Mouse (Mus musculus): ENCODE data around the gene Traf3.

The Traf3 gene

DNA sequence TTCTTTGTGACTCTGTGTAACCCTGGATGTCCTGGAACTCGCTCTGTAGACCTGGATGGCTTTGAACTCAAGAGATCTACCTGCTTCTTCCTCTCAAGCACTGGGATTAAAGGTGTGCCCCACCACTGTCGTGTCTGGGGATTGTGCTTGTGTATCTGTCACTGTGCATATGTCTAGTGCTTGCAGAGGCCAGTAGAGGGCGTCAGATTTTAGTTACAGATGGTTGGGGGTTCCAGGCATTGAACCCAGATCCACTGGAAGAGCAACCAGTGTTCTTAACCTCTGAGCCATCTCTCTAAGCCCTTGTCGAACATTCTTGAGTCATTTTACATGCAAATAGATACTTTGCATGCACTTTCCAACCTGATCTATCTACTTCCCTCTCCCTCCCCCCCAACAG lies 12.6 kb downstream of the Traf3 start:
- H3K36me3 ChIP-seq (ENCODE audit: insufficient read depth, low read length), result peaks cover 12% of the 10 kb centered on the region
- no peaks in the 10 kb centered on the region for H3K27me3 ChIP-seq (ENCODE audit: insufficient read depth, low read length)
- no peak for TF ChIP-seq NANOG (IDR thresholded peaks at IDR 0.05; ENCODE audit: borderline replicate concordance, low read length)
- TF ChIP-seq CTCF (conservative IDR thresholded peaks at IDR 0.05; ENCODE audit: low read length), result peak; percentile 53
- TF ChIP-seq POU5F1 (IDR thresholded peaks at IDR 0.05; ENCODE audit: borderline replicate concordance, low read length), result no peak
- no peak overlapping the region for H3K4me3 ChIP-seq (replicated peaks; ENCODE audit: low read length)
- no peaks in the 10 kb centered on the region for H3K9me3 ChIP-seq (ENCODE audit: low read length)
- H3K4me1 ChIP-seq (replicated peaks; ENCODE audit: low read depth, low read length), result peaks cover 17% of the 10 kb centered on the region

DNA sequence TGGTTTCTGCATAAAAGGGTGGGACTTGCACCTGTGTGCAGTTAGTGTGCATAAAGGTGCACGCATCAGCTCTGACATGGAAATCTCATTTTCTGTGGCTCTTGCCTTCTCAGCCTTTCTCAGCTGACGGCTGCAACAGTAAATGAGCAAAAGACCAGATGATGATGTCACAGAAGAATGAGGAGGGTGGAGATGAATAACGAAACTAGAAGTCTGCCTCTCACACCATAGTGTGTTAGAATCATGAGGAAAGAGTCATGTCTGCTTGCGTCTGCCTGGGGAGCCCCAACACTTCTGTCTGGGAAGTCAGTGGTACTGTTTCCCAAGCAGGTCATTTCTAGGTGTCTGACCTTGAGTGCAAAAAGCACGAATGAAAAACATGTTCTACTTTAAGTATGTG lies 15.7 kb downstream of the Traf3 start:
- Histone ChIP-seq H3K4me3 (replicated peaks; ENCODE audit: low read length) (no peak overlapping the region), H3K36me3 (ENCODE audit: insufficient read depth, low read length) (no peaks in the 10 kb centered on the region; the same call in 1 of the 2 replicates)
- TF ChIP-seq CTCF (conservative IDR thresholded peaks at IDR 0.05; ENCODE audit: low read length) (no peak), POU5F1 (IDR thresholded peaks at IDR 0.05; ENCODE audit: borderline replicate concordance, low read length) (no peak), NANOG (IDR thresholded peaks at IDR 0.05; ENCODE audit: borderline replicate concordance, low read length) (no peak)

GRCm38 (mm10) chr12:111182378-111182777 lies 16.2 kb downstream of the Traf3 start:
- Histone ChIP-seq H3K9me3 (ENCODE audit: low read length) (no peaks in the 10 kb centered on the region), H3K27me3 (ENCODE audit: insufficient read depth, low read length) (no peaks in the 10 kb centered on the region), H3K4me3 (replicated peaks; ENCODE audit: low read length) (no peak overlapping the region), H3K36me3 (ENCODE audit: insufficient read depth, low read length) (no peaks in the 10 kb centered on the region; the same call in 1 of the 2 replicates), H3K4me1 (replicated peaks; ENCODE audit: low read depth, low read length) (peaks cover 17% of the 10 kb centered on the region)
- TF ChIP-seq POU5F1 (IDR thresholded peaks at IDR 0.05; ENCODE audit: borderline replicate concordance, low read length), result no peak
- no peak for TF ChIP-seq CTCF (conservative IDR thresholded peaks at IDR 0.05; ENCODE audit: low read length)
- no peak for TF ChIP-seq NANOG (IDR thresholded peaks at IDR 0.05; ENCODE audit: borderline replicate concordance, low read length)

More for the DNA sequence above, 15.7 kb downstream of the Traf3 start:
- no peaks in the 10 kb centered on the region for H3K27me3 ChIP-seq (ENCODE audit: insufficient read depth, low read length)
- H3K9me3 ChIP-seq (ENCODE audit: low read length), result no peaks in the 10 kb centered on the region
- H3K4me1 ChIP-seq (replicated peaks; ENCODE audit: low read depth, low read length), result peaks cover 17% of the 10 kb centered on the region

DNA sequence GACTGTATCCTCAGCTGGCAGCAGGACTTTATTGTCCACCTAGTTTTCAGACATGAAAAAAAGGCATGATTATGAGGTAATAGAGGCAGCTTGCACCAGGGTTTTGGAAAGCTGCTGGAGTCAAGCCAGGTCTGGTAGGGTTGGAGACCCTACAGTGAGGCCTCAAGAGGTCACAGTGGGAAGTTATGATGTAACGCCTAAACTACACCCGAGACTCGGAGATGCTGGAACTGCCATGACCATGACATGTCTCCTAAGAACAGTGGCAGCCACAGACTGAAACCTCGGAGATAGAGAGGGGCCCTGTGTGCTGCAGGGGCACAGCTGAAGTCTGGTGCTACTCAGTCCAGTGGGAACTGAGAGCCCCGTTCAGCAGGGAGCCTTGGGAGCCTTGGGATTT lies 18.3 kb downstream of the Traf3 start, which contains the start of gene 4930595D18Rik:
TSS of gene 4930595D18Rik (minus strand) at position 16 of the 400 bp plus-strand sequence.
- no peak within 1 kb of the TSS for H3K4me3 ChIP-seq (replicated peaks; ENCODE audit: low read length)
- no peaks in the 10 kb centered on the region; the same call in 1 of the 2 replicates for H3K36me3 ChIP-seq (ENCODE audit: insufficient read depth, low read length)
- TF ChIP-seq NANOG (IDR thresholded peaks at IDR 0.05; ENCODE audit: borderline replicate concordance, low read length) (no peak), POU5F1 (IDR thresholded peaks at IDR 0.05; ENCODE audit: borderline replicate concordance, low read length) (no peak), CTCF (conservative IDR thresholded peaks at IDR 0.05; ENCODE audit: low read length) (no peak)
- H3K4me1 ChIP-seq (replicated peaks; ENCODE audit: low read depth, low read length), result peaks cover 13% of the 10 kb centered on the region; the same call in 1 of the 2 replicates
- no peaks in the 10 kb centered on the region for H3K27me3 ChIP-seq (ENCODE audit: insufficient read depth, low read length)
- no peaks in the 10 kb centered on the region for H3K9me3 ChIP-seq (ENCODE audit: low read length)

DNA sequence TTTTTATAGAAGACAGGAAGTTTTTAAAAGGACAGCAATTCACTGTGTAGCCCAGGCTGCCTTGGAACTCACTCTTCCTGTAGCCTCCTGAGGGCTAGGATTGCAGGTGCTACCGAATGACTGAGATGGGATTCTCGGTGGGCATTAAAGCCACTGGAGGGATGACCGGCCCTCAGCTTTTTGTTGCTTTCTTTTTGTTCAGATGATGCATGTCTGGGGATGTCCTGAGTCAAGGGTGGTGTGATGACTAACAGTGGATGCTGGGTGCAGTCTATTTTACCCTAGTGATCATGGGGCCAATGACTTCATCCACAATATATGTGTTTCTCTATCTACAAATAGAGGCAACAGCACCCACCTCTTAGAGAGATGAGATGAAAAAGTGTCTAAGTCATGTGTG lies 20.8 kb downstream of the Traf3 start:
- TF ChIP-seq CTCF (conservative IDR thresholded peaks at IDR 0.05; ENCODE audit: low read length) (no peak), NANOG (IDR thresholded peaks at IDR 0.05; ENCODE audit: borderline replicate concordance, low read length) (no peak), POU5F1 (IDR thresholded peaks at IDR 0.05; ENCODE audit: borderline replicate concordance, low read length) (no peak)
- no peaks in the 10 kb centered on the region for H3K36me3 ChIP-seq (ENCODE audit: insufficient read depth, low read length)
- peaks cover 21% of the 10 kb centered on the region for H3K4me1 ChIP-seq (replicated peaks; ENCODE audit: low read depth, low read length)
- H3K4me3 ChIP-seq (replicated peaks; ENCODE audit: low read length), result no peak overlapping the region
- no peaks in the 10 kb centered on the region for H3K27me3 ChIP-seq (ENCODE audit: insufficient read depth, low read length)
- H3K9me3 ChIP-seq (ENCODE audit: low read length), result no peaks in the 10 kb centered on the region

DNA sequence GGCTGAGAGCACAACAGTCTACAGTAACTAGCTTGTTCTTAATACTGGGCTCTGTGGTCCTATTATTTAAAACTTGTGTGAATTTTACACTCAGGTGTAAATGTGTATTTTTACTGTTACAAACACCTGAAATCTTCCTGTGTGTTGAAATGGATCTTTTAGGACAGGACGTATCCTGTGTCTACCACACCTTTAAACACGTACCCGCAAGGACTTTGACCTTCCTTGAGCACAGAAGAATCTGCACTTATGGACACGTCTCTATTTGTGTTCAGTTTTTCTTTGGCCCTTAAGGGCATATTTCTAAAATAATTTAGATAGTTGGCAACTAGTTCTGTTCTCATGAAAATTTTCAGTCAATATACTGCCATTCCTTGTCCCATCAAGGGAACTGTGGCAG lies 22.1 kb downstream of the Traf3 start:
- Histone ChIP-seq H3K4me3 (replicated peaks; ENCODE audit: low read length) (no peak overlapping the region), H3K9me3 (ENCODE audit: low read length) (no peaks in the 10 kb centered on the region), H3K4me1 (replicated peaks; ENCODE audit: low read depth, low read length) (peaks cover 24% of the 10 kb centered on the region), H3K27me3 (ENCODE audit: insufficient read depth, low read length) (no peaks in the 10 kb centered on the region), H3K36me3 (ENCODE audit: insufficient read depth, low read length) (no peaks in the 10 kb centered on the region)
- TF ChIP-seq NANOG (IDR thresholded peaks at IDR 0.05; ENCODE audit: borderline replicate concordance, low read length) (no peak), CTCF (conservative IDR thresholded peaks at IDR 0.05; ENCODE audit: low read length) (no peak), POU5F1 (IDR thresholded peaks at IDR 0.05; ENCODE audit: borderline replicate concordance, low read length) (no peak)

GRCm38 (mm10) chr12:111190355-111190754 lies 24.2 kb downstream of the Traf3 start:
- no peak overlapping the region for H3K4me3 ChIP-seq (replicated peaks; ENCODE audit: low read length)
- TF ChIP-seq CTCF (conservative IDR thresholded peaks at IDR 0.05; ENCODE audit: low read length) (no peak), POU5F1 (IDR thresholded peaks at IDR 0.05; ENCODE audit: borderline replicate concordance, low read length) (no peak), NANOG (IDR thresholded peaks at IDR 0.05; ENCODE audit: borderline replicate concordance, low read length) (no peak)

DNA sequence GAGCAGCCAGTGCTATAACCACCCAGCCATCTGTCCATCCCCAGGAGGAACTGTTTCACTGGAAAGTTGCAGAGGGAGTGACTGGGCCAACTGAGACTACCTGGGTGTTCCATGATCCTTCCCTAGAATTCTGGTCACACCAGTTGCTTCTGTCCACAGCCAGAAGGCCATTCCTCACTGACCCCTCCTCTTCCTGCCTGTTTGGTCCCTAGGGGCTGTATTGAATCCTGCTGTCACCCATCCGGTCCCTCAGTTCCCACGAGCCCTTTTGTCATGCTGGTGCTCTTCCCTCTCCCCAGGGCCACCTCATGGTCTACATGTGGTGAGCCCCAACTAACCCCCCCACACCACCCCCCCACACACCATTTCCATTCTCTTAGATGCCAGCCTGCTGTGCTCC lies 24.7 kb downstream of the Traf3 start:
- no peak for TF ChIP-seq CTCF (conservative IDR thresholded peaks at IDR 0.05; ENCODE audit: low read length)
- TF ChIP-seq POU5F1 (IDR thresholded peaks at IDR 0.05; ENCODE audit: borderline replicate concordance, low read length), result no peak
- TF ChIP-seq NANOG (IDR thresholded peaks at IDR 0.05; ENCODE audit: borderline replicate concordance, low read length), result no peak

More at GRCm38 (mm10) chr12:111190355-111190754, 24.2 kb downstream of the Traf3 start:
- Histone ChIP-seq H3K36me3 (ENCODE audit: insufficient read depth, low read length) (no peaks in the 10 kb centered on the region), H3K4me1 (replicated peaks; ENCODE audit: low read depth, low read length) (peaks cover 33% of the 10 kb centered on the region), H3K9me3 (ENCODE audit: low read length) (no peaks in the 10 kb centered on the region), H3K27me3 (ENCODE audit: insufficient read depth, low read length) (no peaks in the 10 kb centered on the region)

GRCm38 (mm10) chr12:111192777-111193176 lies 26.6 kb downstream of the Traf3 start:
- Histone ChIP-seq H3K4me3 (replicated peaks; ENCODE audit: low read length) (no peak overlapping the region), H3K4me1 (replicated peaks; ENCODE audit: low read depth, low read length) (peaks cover 33% of the 10 kb centered on the region), H3K9me3 (ENCODE audit: low read length) (no peaks in the 10 kb centered on the region), H3K36me3 (ENCODE audit: insufficient read depth, low read length) (no peaks in the 10 kb centered on the region), H3K27me3 (ENCODE audit: insufficient read depth, low read length) (no peaks in the 10 kb centered on the region)
- TF ChIP-seq NANOG (IDR thresholded peaks at IDR 0.05; ENCODE audit: borderline replicate concordance, low read length) (no peak), POU5F1 (IDR thresholded peaks at IDR 0.05; ENCODE audit: borderline replicate concordance, low read length) (no peak), CTCF (conservative IDR thresholded peaks at IDR 0.05; ENCODE audit: low read length) (no peak)

More for the DNA sequence above, 24.7 kb downstream of the Traf3 start:
- Histone ChIP-seq H3K9me3 (ENCODE audit: low read length) (no peaks in the 10 kb centered on the region), H3K4me3 (replicated peaks; ENCODE audit: low read length) (no peak overlapping the region), H3K27me3 (ENCODE audit: insufficient read depth, low read length) (no peaks in the 10 kb centered on the region), H3K4me1 (replicated peaks; ENCODE audit: low read depth, low read length) (peaks cover 33% of the 10 kb centered on the region), H3K36me3 (ENCODE audit: insufficient read depth, low read length) (no peaks in the 10 kb centered on the region)

Data from E14TG2a.4 (cell line).